Mouse (Mus musculus): Measurements from ENCODE around the gene Gm21725.
"Not testable (repeated sequence)": the region's sequence is repeated elsewhere in the genome, so short reads cannot be mapped to it uniquely, and the experiment has no call there.

Gm21725 gene

GRCm38 (mm10) chrY:13348963-13349362 is at the start of gene Gm21725:
Gene Gm21725 (minus strand): TSS chrY:13349063.
- not testable (repeated sequence) for DNase-seq

Data from kidney, adult 8-10 months (tissue).